Mouse (Mus musculus): ENCODE measurements around the gene Hoxa5. TPM values are rescaled to one million over a fixed set of nuclear protein-coding genes. Genes with fewer than 3 reads are reported as not detected.

The Hoxa5 gene
- polyA plus RNA-seq, 1 experiment from 2014 or later, result 14.8 TPM

- H3K9ac ChIP-seq (ENCODE audit: low read depth, low read length), result no peak overlapping the region
- H3K9me3 ChIP-seq (ENCODE audit: control insufficient read depth), result no peaks in the 10 kb centered on the region
- no peaks in the 10 kb centered on the region for H3K4me1 ChIP-seq (replicated peaks; ENCODE audit: control insufficient read depth, insufficient read depth, low read length)
- no peak overlapping the region for H3K27ac ChIP-seq (ENCODE audit: low read depth, low read length)
- WGBS, result 9% methylated on average over 30 of the region's 30 CpGs
- peaks cover 95% of the 10 kb centered on the region for H3K27me3 ChIP-seq (replicated peaks; ENCODE audit: control insufficient read depth, insufficient read depth, low read length)
- no peak for TF ChIP-seq CTCF (IDR thresholded peaks at IDR 0.05; ENCODE audit: low read depth)
- H3K4me2 ChIP-seq (replicated peaks; ENCODE audit: low read depth), result peak overlapping the region; percentile 58
- no peak for ATAC-seq
- no peaks in the 10 kb centered on the region for H3K36me3 ChIP-seq (ENCODE audit: control insufficient read depth, insufficient read depth)
- H3K4me3 ChIP-seq (ENCODE audit: low read depth, low read length), result peak overlapping the region; percentile 38
Observed at GRCm38 (mm10) chr6:52215771-52216535, 11.6 kb upstream of the Hoxa5 start.

- no peak for ATAC-seq
- Histone ChIP-seq H3K27ac (ENCODE audit: low read depth, low read length) (no peak overlapping the region), H3K36me3 (ENCODE audit: control insufficient read depth, insufficient read depth) (no peaks in the 10 kb centered on the region), H3K9me3 (ENCODE audit: control insufficient read depth) (no peaks in the 10 kb centered on the region), H3K9ac (ENCODE audit: low read depth, low read length) (no peak overlapping the region), H3K27me3 (replicated peaks; ENCODE audit: control insufficient read depth, insufficient read depth, low read length) (peaks cover 93% of the 10 kb centered on the region), H3K4me3 (ENCODE audit: low read depth, low read length) (no peak overlapping the region), H3K4me1 (replicated peaks; ENCODE audit: control insufficient read depth, insufficient read depth, low read length) (no peaks in the 10 kb centered on the region), H3K4me2 (replicated peaks; ENCODE audit: low read depth) (no peak overlapping the region)
- WGBS, result 46% methylated on average over 3 of the region's 3 CpGs
- no peak for TF ChIP-seq CTCF (IDR thresholded peaks at IDR 0.05; ENCODE audit: low read depth)
Observed at GRCm38 (mm10) chr6:52215070-52215469, 10.7 kb upstream of the Hoxa5 start.

- ATAC-seq, result no peak
- 37% methylated on average over 5 of the region's 5 CpGs for WGBS
- Histone ChIP-seq H3K4me1 (replicated peaks; ENCODE audit: control insufficient read depth, insufficient read depth, low read length) (no peaks in the 10 kb centered on the region), H3K4me2 (replicated peaks; ENCODE audit: low read depth) (no peak overlapping the region), H3K9ac (ENCODE audit: low read depth, low read length) (no peak overlapping the region), H3K27ac (ENCODE audit: low read depth, low read length) (no peak overlapping the region), H3K27me3 (replicated peaks; ENCODE audit: control insufficient read depth, insufficient read depth, low read length) (peaks cover 95% of the 10 kb centered on the region), H3K36me3 (ENCODE audit: control insufficient read depth, insufficient read depth) (no peaks in the 10 kb centered on the region), H3K4me3 (ENCODE audit: low read depth, low read length) (no peak overlapping the region), H3K9me3 (ENCODE audit: control insufficient read depth) (no peaks in the 10 kb centered on the region)
- TF ChIP-seq CTCF (IDR thresholded peaks at IDR 0.05; ENCODE audit: low read depth), result no peak
Observed at GRCm38 (mm10) chr6:52214271-52214670, 9.9 kb upstream of the Hoxa5 start.

- no peaks in the 10 kb centered on the region for H3K4me1 ChIP-seq (replicated peaks; ENCODE audit: control insufficient read depth, insufficient read depth, low read length)
- ATAC-seq, result peak; percentile 16; the same call in 1 of the 2 replicates
- no peaks in the 10 kb centered on the region for H3K9me3 ChIP-seq (ENCODE audit: control insufficient read depth)
- no peaks in the 10 kb centered on the region for H3K36me3 ChIP-seq (ENCODE audit: control insufficient read depth, insufficient read depth)
- TF ChIP-seq CTCF (IDR thresholded peaks at IDR 0.05; ENCODE audit: low read depth), result no peak
- H3K4me2 ChIP-seq (replicated peaks; ENCODE audit: low read depth), result peak within 1 kb of the TSS; percentile 66
- peaks cover 95% of the 10 kb centered on the region for H3K27me3 ChIP-seq (replicated peaks; ENCODE audit: control insufficient read depth, insufficient read depth, low read length)
- peak within 1 kb of the TSS; percentile 69 for H3K27ac ChIP-seq (ENCODE audit: low read depth, low read length)
- 14% methylated on average over 38 of the region's 38 CpGs for WGBS
- H3K4me3 ChIP-seq (ENCODE audit: low read depth, low read length), result peak within 1 kb of the TSS; percentile 52
- peak within 1 kb of the TSS; percentile 54 for H3K9ac ChIP-seq (ENCODE audit: low read depth, low read length)
Observed at GRCm38 (mm10) chr6:52213119-52213986, 9.0 kb upstream of the Hoxa5 start, which contains the start of the genes Hoxa3 and Gm28308. TSS of gene Hoxa3 (minus strand) at chr6:52213336. TSS of gene Gm28308 (minus strand) at chr6:52213339.

- peak overlapping the region; percentile 52 for H3K4me3 ChIP-seq (ENCODE audit: low read depth, low read length)
- no peaks in the 10 kb centered on the region for H3K9me3 ChIP-seq (ENCODE audit: control insufficient read depth)
- 6% methylated on average over 22 of the region's 22 CpGs for WGBS
- H3K36me3 ChIP-seq (ENCODE audit: control insufficient read depth, insufficient read depth), result no peaks in the 10 kb centered on the region
- peaks cover 93% of the 10 kb centered on the region for H3K27me3 ChIP-seq (replicated peaks; ENCODE audit: control insufficient read depth, insufficient read depth, low read length)
- H3K4me1 ChIP-seq (replicated peaks; ENCODE audit: control insufficient read depth, insufficient read depth, low read length), result no peaks in the 10 kb centered on the region
- peak overlapping the region; percentile 69 for H3K27ac ChIP-seq (ENCODE audit: low read depth, low read length)
- ATAC-seq, result no peak
- peak overlapping the region; percentile 54 for H3K9ac ChIP-seq (ENCODE audit: low read depth, low read length)
- peak overlapping the region; percentile 66 for H3K4me2 ChIP-seq (replicated peaks; ENCODE audit: low read depth)
- TF ChIP-seq CTCF (IDR thresholded peaks at IDR 0.05; ENCODE audit: low read depth), result no peak
Observed at GRCm38 (mm10) chr6:52212556-52213118, 8.2 kb upstream of the Hoxa5 start.

- Histone ChIP-seq H3K27ac (ENCODE audit: low read depth, low read length) (0 out of 2 replicates have a peak overlapping the region, but pooled peaks have one; percentile 6), H3K9ac (ENCODE audit: low read depth, low read length) (peak overlapping the region; percentile 41; the same call in 1 of the 2 replicates), H3K9me3 (ENCODE audit: control insufficient read depth) (no peaks in the 10 kb centered on the region), H3K4me3 (ENCODE audit: low read depth, low read length) (peak overlapping the region; percentile 52), H3K36me3 (ENCODE audit: control insufficient read depth, insufficient read depth) (no peaks in the 10 kb centered on the region), H3K4me1 (replicated peaks; ENCODE audit: control insufficient read depth, insufficient read depth, low read length) (no peaks in the 10 kb centered on the region), H3K4me2 (replicated peaks; ENCODE audit: low read depth) (peak overlapping the region; percentile 66), H3K27me3 (replicated peaks; ENCODE audit: control insufficient read depth, insufficient read depth, low read length) (peaks cover 91% of the 10 kb centered on the region)
- 5% methylated on average over 13 of the region's 13 CpGs for WGBS
- no peak for TF ChIP-seq CTCF (IDR thresholded peaks at IDR 0.05; ENCODE audit: low read depth)
- ATAC-seq, result no peak
Observed at GRCm38 (mm10) chr6:52211961-52212360, 7.6 kb upstream of the Hoxa5 start.

Measured in intestine, postnatal 0 days (tissue).